Mouse (Mus musculus) spleen, adult 2 months (tissue): ENCODE measurements around the gene Ackr4. TPM values are rescaled to one million over a fixed set of nuclear protein-coding genes. Genes with fewer than 3 reads are reported as not detected.

Experiments
- DNase-seq, 2 experiments: peaks; one replicate each; pipeline versions ENCODE4 v3.0.0 to v3.0.0-alpha.2; 2012 to 2021; ENCODE audit warnings: low spot score in 2 of 2, low read depth in 1 of 2
- H3K27ac ChIP-seq: fragments of 200-500 bp; 2 replicates; pipeline ENCODE4 v1.5.1; 2012; ENCODE audit warnings: low read length, inconsistent platforms; ENCODE audit not compliant: insufficient read depth
- H3K27me3 ChIP-seq: fragments of 200-500 bp; 2 replicates; pipeline ENCODE4 v1.6.1; 2012; ENCODE audit warnings: mild to moderate bottlenecking, moderate library complexity, low read length, inconsistent platforms; ENCODE audit not compliant: control insufficient read depth, insufficient read depth
- H3K36me3 ChIP-seq: fragments of 200-500 bp; 2 replicates; pipeline ENCODE4 v1.6.1; 2012; ENCODE audit warnings: mild to moderate bottlenecking, low read length, inconsistent platforms; ENCODE audit not compliant: control insufficient read depth, insufficient read depth
- H3K4me1 ChIP-seq: fragments of 200-500 bp; 2 replicates; pipeline ENCODE4 v1.6.1; 2011; ENCODE audit warnings: inconsistent platforms; ENCODE audit not compliant: control insufficient read depth, insufficient read depth, insufficient read length
- H3K4me3 ChIP-seq: fragments of 200-500 bp; 2 replicates; pipeline ENCODE4 v1.5.1; 2011; ENCODE audit warnings: mild to moderate bottlenecking, inconsistent platforms; ENCODE audit not compliant: insufficient read depth, insufficient read length; ENCODE audit errors: extremely low read depth
- CTCF ChIP-seq: fragments of 200-500 bp; IDR thresholded peaks from 2 replicates; pipeline ENCODE4 v1.5.1; 2011; ENCODE audit warnings: mild to moderate bottlenecking, inconsistent platforms; ENCODE audit not compliant: insufficient read depth, insufficient read length, insufficient replicate concordance; ENCODE audit errors: extremely low read depth
- POLR2A ChIP-seq: fragments of 200-500 bp; IDR thresholded peaks from 2 replicates; pipeline ENCODE4 v1.6.1; 2011; ENCODE audit warnings: low read depth, low read length, inconsistent platforms
- WGBS: fragments of 180-500 bp; shearing (Covaris S2); methylation state at CpG from one replicate; pipeline ENCODE4 v1.1.7; 2018; 5-methylcytosine and 5-hydroxymethylcytosine counted together
- polyA plus RNA-seq: library from polyadenylated mRNA; depleted of rRNA; stranded (reverse); fragments of >200 nt; gene quantifications from 2 replicates; pipeline ENCODE4 v1.2.3, GENCODE M21; 2012

Gene Ackr4
- polyA plus RNA-seq, 1 experiment = 1.6 TPM

GRCm38 (mm10) chr9:104075808-104076207 lies 50.9 kb downstream of the Ackr4 start:
- Histone ChIP-seq H3K27me3 (no peaks in the 10 kb centered on the region), H3K4me3 (no peak overlapping the region), H3K36me3 (no peaks in the 10 kb centered on the region; the same call in 1 of the 2 replicates), H3K4me1 (no peaks in the 10 kb centered on the region), H3K27ac (no peak overlapping the region)
- 86% methylated on average over 2 of the region's 2 CpGs for whole genome bisulfite sequencing
- TF ChIP-seq POLR2A (no peak), CTCF (no peak)
- DNase-seq = no peak

- no peak for TF ChIP-seq POLR2A
- TF ChIP-seq CTCF = no peak
- Histone ChIP-seq H3K4me3 (no peak overlapping the region), H3K27me3 (no peaks in the 10 kb centered on the region), H3K27ac (no peak overlapping the region), H3K36me3 (no peaks in the 10 kb centered on the region; the same call in 1 of the 2 replicates), H3K4me1 (no peaks in the 10 kb centered on the region)
- WGBS = 78% methylated on average over 8 of the region's 8 CpGs
- DNase-seq = no peak
These were observed 55.7 kb downstream of the Ackr4 start for GRCm38 (mm10) chr9:104070863-104071604.

GRCm38 (mm10) chr9:104070241-104070640 lies 56.5 kb downstream of the Ackr4 start:
- Histone ChIP-seq H3K4me1 (no peaks in the 10 kb centered on the region), H3K27ac (no peak overlapping the region), H3K4me3 (no peak overlapping the region), H3K27me3 (no peaks in the 10 kb centered on the region), H3K36me3 (no peaks in the 10 kb centered on the region; the same call in 1 of the 2 replicates)
- DNase-seq = no peak
- 75% methylated on average over 4 of the region's 4 CpGs for WGBS
- no peak for TF ChIP-seq CTCF
- no peak for TF ChIP-seq POLR2A

GRCm38 (mm10) chr9:104064571-104064970 lies 62.2 kb downstream of the Ackr4 start:
- 41% methylated on average over 1 of the region's 1 CpGs for WGBS
- Histone ChIP-seq H3K27me3 (no peaks in the 10 kb centered on the region), H3K4me3 (no peak overlapping the region), H3K36me3 (peaks cover 1% of the 10 kb centered on the region), H3K4me1 (no peaks in the 10 kb centered on the region), H3K27ac (no peak overlapping the region)
- no peak for TF ChIP-seq CTCF
- DNase-seq = no peak

GRCm38 (mm10) chr9:104063244-104063961 lies 63.3 kb downstream of the Ackr4 start, which contains the start of gene Acad11:
TSS of gene Acad11 (plus strand) at chr9:104063377.
- under 1% methylated on average over 30 of the region's 30 CpGs for WGBS
- DNase-seq = peak; percentile 67 to 92
- Histone ChIP-seq H3K27ac (peak within 1 kb of the TSS; percentile 46), H3K36me3 (peaks cover 2% of the 10 kb centered on the region), H3K4me3 (peak within 1 kb of the TSS; percentile 97), H3K27me3 (no peaks in the 10 kb centered on the region), H3K4me1 (no peaks in the 10 kb centered on the region)
- TF ChIP-seq CTCF (no peak), POLR2A (no peak)

GRCm38 (mm10) chr9:104062430-104063243 lies 64.1 kb downstream of the Ackr4 start, which contains the start of gene Uba5:
TSS of gene Uba5 (minus strand) at chr9:104063134.
- Histone ChIP-seq H3K4me3 (peak within 1 kb of the TSS; percentile 97), H3K4me1 (no peaks in the 10 kb centered on the region), H3K36me3 (peaks cover 5% of the 10 kb centered on the region), H3K27ac (peak within 1 kb of the TSS; percentile 46), H3K27me3 (no peaks in the 10 kb centered on the region)
- no peak for TF ChIP-seq CTCF
- peak; percentile 28; the same call in 1 of the 2 replicates for TF ChIP-seq POLR2A
- WGBS = under 1% methylated on average over 56 of the region's 59 CpGs
- DNase-seq = peak in 1 of 2 experiments; percentile 54
